Mouse (Mus musculus) liver, embryonic 16.5 days (tissue): ENCODE measurements around the gene Il25. TPM values are rescaled to one million over a fixed set of nuclear protein-coding genes. Genes with fewer than 3 reads are reported as not detected.
A peak's percentile ranks its signal among the peaks of the same experiment; 100 is the strongest.

ENCODE experiments used
- ATAC-seq: fragments of 200-750 bp; cut with Nextera tagmentation; 2 replicates; pipeline ENCODE4 v1.8.0; 2017; ENCODE audit warnings: low read depth, mild to moderate bottlenecking, moderate number of reproducible peaks, moderate library complexity
- H3K27ac ChIP-seq: fragments of 300-500 bp; sonication (generic); 2 replicates; pipeline ENCODE4 v1.5.1; 2014; ENCODE audit warnings: mild to moderate bottlenecking, low read length
- H3K27me3 ChIP-seq: fragments of 300-500 bp; sonication (generic); 2 replicates; pipeline ENCODE4 v1.6.1; 2014; ENCODE audit warnings: low read depth, low read length, mixed read lengths; ENCODE audit not compliant: control insufficient read depth, insufficient read depth
- H3K36me3 ChIP-seq: fragments of 300-500 bp; sonication (generic); 2 replicates; pipeline ENCODE4 v1.6.1; 2014; ENCODE audit warnings: mild to moderate bottlenecking; ENCODE audit not compliant: control insufficient read depth, insufficient read depth
- H3K4me1 ChIP-seq: fragments of 300-500 bp; sonication (generic); 2 replicates; pipeline ENCODE4 v1.6.1; 2014; ENCODE audit warnings: low read depth, low read length, mixed read lengths; ENCODE audit not compliant: control insufficient read depth
- H3K4me2 ChIP-seq: fragments of 300-500 bp; sonication (generic); 2 replicates; pipeline ENCODE4 v1.6.1; 2014; ENCODE audit warnings: low read depth, low read length, mixed read lengths
- H3K4me3 ChIP-seq: fragments of 300-500 bp; sonication (generic); 2 replicates; pipeline ENCODE4 v1.5.1; 2014; ENCODE audit warnings: low read depth, mild to moderate bottlenecking, low read length
- H3K9ac ChIP-seq: fragments of 300-500 bp; sonication (generic); 2 replicates; pipeline ENCODE4 v1.6.1; 2014; ENCODE audit warnings: low read depth, low read length
- H3K9me3 ChIP-seq: fragments of 300-500 bp; sonication (generic); replicated peaks from 2 replicates; pipeline ENCODE4 v1.6.1; 2016; ENCODE audit warnings: low read length; ENCODE audit not compliant: control insufficient read depth
- WGBS: fragments of 180-500 bp; shearing (Covaris S2); extraction: QIAGEN DNeasy Blood & Tissue Kit; methylation state at CpG from one replicate; pipeline ENCODE4 v1.1.7; 2014; ENCODE audit not compliant: insufficient replicate concordance; 5-methylcytosine and 5-hydroxymethylcytosine counted together
- polyA plus RNA-seq: library from polyadenylated mRNA; unstranded; fragments of >200 nt; fragmentation: Nextera tagmentation; extraction: Ambion mirVana; gene quantifications from 2 replicates; pipeline ENCODE4 v1.2.1, GENCODE M21; 2015

The Il25 gene
- polyA plus RNA-seq, 1 experiment from 2014 or later, result not detected

- Histone ChIP-seq H3K9me3 (0 out of 2 replicates have a peak, but pooled peaks cover 2% of the 10 kb centered on the region), H3K27ac (no peak within 1 kb of the TSS), H3K4me2 (peak within 1 kb of the TSS; percentile 45), H3K4me1 (peaks cover 5% of the 10 kb centered on the region; the same call in 1 of the 2 replicates), H3K4me3 (peak within 1 kb of the TSS; percentile 31), H3K9ac (0 out of 2 replicates have a peak within 1 kb of the TSS, but pooled peaks have one; percentile 5), H3K36me3 (no peaks in the 10 kb centered on the region), H3K27me3 (peaks cover 56% of the 10 kb centered on the region)
- WGBS, result 6% methylated on average over 57 of the region's 57 CpGs
- ATAC-seq, result no peak
Measured at GRCm38 (mm10) chr14:54925349-54926342, 6.8 kb upstream of the Il25 start, which contains the start of gene Efs. TSS of gene Efs (minus strand) at chr14:54926126.

- H3K9ac ChIP-seq, result 0 out of 2 replicates have a peak overlapping the region, but pooled peaks have one; percentile 5
- peak overlapping the region; percentile 31 for H3K4me3 ChIP-seq
- no peak for ATAC-seq
- peaks cover 5% of the 10 kb centered on the region; the same call in 1 of the 2 replicates for H3K4me1 ChIP-seq
- H3K27me3 ChIP-seq, result peaks cover 56% of the 10 kb centered on the region
- no peak overlapping the region for H3K27ac ChIP-seq
- H3K4me2 ChIP-seq, result peak overlapping the region; percentile 45
- H3K36me3 ChIP-seq, result no peaks in the 10 kb centered on the region
- under 1% methylated on average over 42 of the region's 58 CpGs for WGBS
- H3K9me3 ChIP-seq, result no peaks in the 10 kb centered on the region
Measured at GRCm38 (mm10) chr14:54926401-54927158, 5.9 kb upstream of the Il25 start.

GRCm38 (mm10) chr14:54927296-54927695 is 5.2 kb upstream of the Il25 start:
- WGBS, result 19% methylated on average over 7 of the region's 7 CpGs

GRCm38 (mm10) chr14:54929801-54930200 is 2.7 kb upstream of the Il25 start:
- Histone ChIP-seq H3K9ac (no peak overlapping the region), H3K4me2 (no peak overlapping the region), H3K4me3 (no peak overlapping the region), H3K36me3 (no peaks in the 10 kb centered on the region), H3K4me1 (no peaks in the 10 kb centered on the region; the same call in 1 of the 2 replicates), H3K9me3 (no peaks in the 10 kb centered on the region), H3K27me3 (peaks cover 42% of the 10 kb centered on the region), H3K27ac (no peak overlapping the region)
- WGBS, result 44% methylated on average over 5 of the region's 5 CpGs
- no peak for ATAC-seq

More at GRCm38 (mm10) chr14:54927296-54927695, 5.2 kb upstream of the Il25 start:
- Histone ChIP-seq H3K9me3 (no peaks in the 10 kb centered on the region), H3K27ac (no peak overlapping the region), H3K4me2 (no peak overlapping the region), H3K9ac (no peak overlapping the region), H3K27me3 (peaks cover 55% of the 10 kb centered on the region), H3K4me3 (no peak overlapping the region), H3K4me1 (peaks cover 5% of the 10 kb centered on the region; the same call in 1 of the 2 replicates), H3K36me3 (no peaks in the 10 kb centered on the region)
- no peak for ATAC-seq

- no peaks in the 10 kb centered on the region for H3K36me3 ChIP-seq
- no peak overlapping the region for H3K4me2 ChIP-seq
- no peak overlapping the region for H3K4me3 ChIP-seq
- H3K9me3 ChIP-seq, result no peaks in the 10 kb centered on the region
- no peak overlapping the region for H3K27ac ChIP-seq
- peaks cover 36% of the 10 kb centered on the region for H3K27me3 ChIP-seq
- ATAC-seq, result no peak
- H3K9ac ChIP-seq, result no peak overlapping the region
- 15% methylated on average over 2 of the region's 2 CpGs for WGBS
- no peaks in the 10 kb centered on the region for H3K4me1 ChIP-seq
Measured at GRCm38 (mm10) chr14:54930431-54930830, 2.1 kb upstream of the Il25 start.

GRCm38 (mm10) chr14:54935904-54936830 is 3.7 kb downstream of the Il25 start, which contains the start of gene Cmtm5:
TSS of gene Cmtm5 (plus strand) at chr14:54936261.
- no peak within 1 kb of the TSS for H3K4me2 ChIP-seq
- no peaks in the 10 kb centered on the region for H3K36me3 ChIP-seq
- H3K9me3 ChIP-seq, result no peaks in the 10 kb centered on the region
- H3K9ac ChIP-seq, result no peak within 1 kb of the TSS
- 28% methylated on average over 8 of the region's 8 CpGs for WGBS
- H3K4me3 ChIP-seq, result no peak within 1 kb of the TSS
- H3K27me3 ChIP-seq, result no peaks in the 10 kb centered on the region
- no peak within 1 kb of the TSS for H3K27ac ChIP-seq
- H3K4me1 ChIP-seq, result no peaks in the 10 kb centered on the region
- no peak for ATAC-seq

- Histone ChIP-seq H3K9ac (no peak overlapping the region), H3K27me3 (no peaks in the 10 kb centered on the region), H3K4me3 (no peak overlapping the region), H3K9me3 (no peaks in the 10 kb centered on the region), H3K4me2 (no peak overlapping the region), H3K27ac (no peak overlapping the region), H3K4me1 (no peaks in the 10 kb centered on the region), H3K36me3 (no peaks in the 10 kb centered on the region)
- no peak for ATAC-seq
- 30% methylated on average over 6 of the region's 6 CpGs for WGBS
Measured at GRCm38 (mm10) chr14:54936831-54937160, 4.3 kb downstream of the Il25 start.
